ENCODE assay signal across 7 mouse cellular contexts in the genomic region with DNA sequence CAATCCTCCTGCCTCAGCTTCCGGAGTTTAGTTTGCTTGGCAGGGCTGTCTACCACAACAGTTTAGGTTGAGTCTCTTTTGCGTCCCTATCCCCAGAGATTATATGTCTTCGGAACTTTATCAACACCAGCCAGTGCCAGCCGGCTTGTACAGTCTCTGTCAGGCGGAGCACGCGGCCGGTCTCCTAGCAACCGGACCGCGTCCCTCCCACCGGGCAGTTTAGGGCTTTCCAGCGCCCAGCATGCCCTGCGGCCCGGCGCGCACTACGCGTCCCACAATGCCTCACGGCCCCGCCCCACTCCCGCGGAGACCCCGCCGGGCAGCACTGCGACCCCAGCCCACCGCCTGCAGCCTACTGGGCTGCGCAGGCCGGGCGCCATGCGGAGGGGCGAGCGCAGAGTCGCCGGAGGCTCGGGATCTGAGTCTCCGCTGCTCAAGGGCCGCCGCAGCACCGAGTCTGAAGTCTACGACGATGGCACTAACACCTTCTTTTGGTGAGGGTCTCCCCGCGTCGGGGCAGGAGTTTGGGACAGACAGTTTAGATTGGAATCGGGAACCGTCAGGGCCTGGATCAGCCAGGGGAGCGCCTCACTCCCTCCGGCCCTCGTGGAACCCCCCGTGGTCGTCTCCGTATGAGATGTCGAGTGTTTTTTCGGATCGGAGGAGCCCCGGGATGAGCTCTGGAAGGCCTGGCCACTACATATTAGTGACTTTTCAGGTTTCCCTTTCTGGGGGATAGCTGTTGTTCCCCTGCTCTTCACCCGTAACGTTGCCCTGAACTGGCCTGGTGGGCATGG. TPM values are rescaled to one million over a fixed set of nuclear protein-coding genes. Genes with fewer than 3 reads are reported as not detected.
A peak's percentile ranks its signal among the peaks of the same experiment; 100 is the strongest.
DNase-seq lines count a peak whose midpoint lies in the region; ATAC-seq and TF ChIP-seq lines count a peak whose summit lies in the region.

No protein-coding gene starts in this region.

- H3K4me2 ChIP-seq in embryonic facial prominence, embryonic 12.5 days (replicated peaks), result peak overlapping the region; percentile 81
- H3K4me2 ChIP-seq in limb, embryonic 13.5 days (replicated peaks), result peak overlapping the region; percentile 89
- H3K4me2 ChIP-seq in midbrain, embryonic 16.5 days (ENCODE audit: low read length), result peak overlapping the region; percentile 92

- intact Hi-C loops in heart, adult 2 months (cut with DNase I), result no loop called here

- DNase-seq in adrenal gland, postnatal 25 days, result peak; percentile 91
- DNase-seq in heart, adult 2 months, result peak; percentile 89 to 92
- peak; percentile 91 to 92 for DNase-seq in kidney, adult 8-10 months
- DNase-seq in spleen, postnatal 10 days (ENCODE audit: low spot score in 2 of 2), result peak; percentile 92 to 96

- TF ChIP-seq EP300 in heart, adult 2 months (IDR thresholded peaks at IDR 0.05; ENCODE audit: insufficient read depth, low read depth, low read length), result no peak

- H3K36me3 ChIP-seq in embryonic facial prominence, embryonic 12.5 days, result peaks cover 7% of the 10 kb centered on the region
- H3K36me3 ChIP-seq in heart, adult 2 months (ENCODE audit: control insufficient read depth, insufficient read depth, low read length), result no peaks in the 10 kb centered on the region
- H3K36me3 ChIP-seq in limb, embryonic 13.5 days, result peaks cover 18% of the 10 kb centered on the region
- peaks cover 10% of the 10 kb centered on the region; the same call in 1 of the 2 replicates for H3K36me3 ChIP-seq in midbrain, embryonic 16.5 days (ENCODE audit: control insufficient read depth, insufficient read depth, low read length)

- ATAC-seq in embryonic facial prominence, embryonic 12.5 days (ENCODE audit: insufficient number of reproducible peaks, insufficient read depth, low FRiP score, low TSS enrichment), result peak; percentile 97
- peak; percentile 97 for ATAC-seq in limb, embryonic 13.5 days (ENCODE audit: low FRiP score, low read depth)
- ATAC-seq in midbrain, embryonic 16.5 days, result peak; percentile 99

- H3K27me3 ChIP-seq in embryonic facial prominence, embryonic 12.5 days, result no peaks in the 10 kb centered on the region
- H3K27me3 ChIP-seq in heart, adult 2 months (ENCODE audit: control insufficient read depth, insufficient read depth, low read length), result no peaks in the 10 kb centered on the region
- no peaks in the 10 kb centered on the region for H3K27me3 ChIP-seq in limb, embryonic 13.5 days
- H3K27me3 ChIP-seq in midbrain, embryonic 16.5 days (ENCODE audit: control insufficient read depth, insufficient read depth, low read depth, low read length), result no peaks in the 10 kb centered on the region

- no peak for TF ChIP-seq CTCF in heart, adult 2 months (IDR thresholded peaks at IDR 0.05)

- H3K79me2 ChIP-seq in heart, adult 2 months (replicated peaks; ENCODE audit: control insufficient read depth, insufficient read depth, low read length), result 0 out of 2 replicates have a peak, but pooled peaks cover 3% of the 10 kb centered on the region

- H3K9me3 ChIP-seq in embryonic facial prominence, embryonic 12.5 days, result no peaks in the 10 kb centered on the region
- H3K9me3 ChIP-seq in limb, embryonic 13.5 days, result no peaks in the 10 kb centered on the region
- no peaks in the 10 kb centered on the region for H3K9me3 ChIP-seq in midbrain, embryonic 16.5 days (replicated peaks; ENCODE audit: control insufficient read depth, low read length, poor library complexity, severe bottlenecking)

- WGBS in embryonic facial prominence, embryonic 12.5 days, result under 1% methylated on average over 59 of the region's 59 CpGs
- WGBS in heart, adult 2 months, result under 1% methylated on average over 59 of the region's 59 CpGs
- under 1% methylated on average over 59 of the region's 59 CpGs for WGBS in limb, embryonic 13.5 days
- under 1% methylated on average over 59 of the region's 59 CpGs for WGBS in midbrain, embryonic 16.5 days

- H3K4me1 ChIP-seq in embryonic facial prominence, embryonic 12.5 days, result peaks cover 14% of the 10 kb centered on the region
- H3K4me1 ChIP-seq in heart, adult 2 months (ENCODE audit: control insufficient read depth, insufficient read depth, low read length), result peaks cover 6% of the 10 kb centered on the region
- H3K4me1 ChIP-seq in limb, embryonic 13.5 days, result peaks cover 20% of the 10 kb centered on the region
- H3K4me1 ChIP-seq in midbrain, embryonic 16.5 days (ENCODE audit: control insufficient read depth, insufficient read depth, low read length), result peaks cover 10% of the 10 kb centered on the region

- peak overlapping the region; percentile 92 for H3K9ac ChIP-seq in embryonic facial prominence, embryonic 12.5 days
- peak overlapping the region; percentile 96 for H3K9ac ChIP-seq in heart, adult 2 months (ENCODE audit: low read depth, low read length)
- peak overlapping the region; percentile 93 for H3K9ac ChIP-seq in limb, embryonic 13.5 days
- H3K9ac ChIP-seq in midbrain, embryonic 16.5 days (ENCODE audit: low read depth, low read length), result peak overlapping the region; percentile 95

- TF ChIP-seq POLR2A in heart, adult 2 months (IDR thresholded peaks at IDR 0.05; ENCODE audit: insufficient read depth, low read depth, low read length), result no peak

- peak overlapping the region; percentile 72 for H3K27ac ChIP-seq in embryonic facial prominence, embryonic 12.5 days
- H3K27ac ChIP-seq in heart, adult 2 months, result peak overlapping the region; percentile 81
- no peak overlapping the region for H3K27ac ChIP-seq in limb, embryonic 13.5 days
- H3K27ac ChIP-seq in midbrain, embryonic 16.5 days (ENCODE audit: low read length), result peak overlapping the region; percentile 63

- H3K4me3 ChIP-seq in embryonic facial prominence, embryonic 12.5 days, result peak overlapping the region; percentile 91
- peak overlapping the region; percentile 100 for H3K4me3 ChIP-seq in heart, adult 2 months
- H3K4me3 ChIP-seq in limb, embryonic 13.5 days, result peak overlapping the region; percentile 89
- peak overlapping the region; percentile 84 for H3K4me3 ChIP-seq in midbrain, embryonic 16.5 days (ENCODE audit: low read depth, low read length)

RNA-seq across cellular contexts. Expression of gene Ptdss2, which starts 9.0 kb away (rescaled TPM):
- 29.1 and 48.2 TPM in 2 replicates for total RNA-seq in adrenal gland, postnatal 25 days (2021)
- polyA plus RNA-seq in embryonic facial prominence, embryonic 12.5 days (2016; fragmentation: Nextera tagmentation; extraction: Ambion mirVana), result 82.2 and 84.7 TPM in 2 replicates
- total RNA-seq in heart, adult 2 months (2021), result 10 to 100 TPM; 25.9 to 29.7 TPM
- 22.4 and 39.2 TPM in 2 replicates for polyA plus RNA-seq in heart, adult 2 months (2012; rRNA removed)
- polyA plus RNA-seq in limb, embryonic 13.5 days (2015; fragmentation: Nextera tagmentation; extraction: Ambion mirVana), result 85.5 and 89.2 TPM in 2 replicates
- polyA plus RNA-seq in midbrain, embryonic 16.5 days (2015; fragmentation: Nextera tagmentation; extraction: Ambion mirVana), result 81.6 and 82.6 TPM in 2 replicates

RNA-seq across cellular contexts. Expression of gene Ano9, which starts 13.6 kb away (rescaled TPM):
- 0.33 TPM in 1 of 2 replicates, not detected in the other for total RNA-seq in adrenal gland, postnatal 25 days (2021)
- 2.2 and 2.5 TPM in 2 replicates for polyA plus RNA-seq in embryonic facial prominence, embryonic 12.5 days (2016; fragmentation: Nextera tagmentation; extraction: Ambion mirVana)
- under 1 TPM in 1 of 2 experiments, not detected in 1; 0.39 TPM for total RNA-seq in heart, adult 2 months (2021)
- polyA plus RNA-seq in heart, adult 2 months (2012; rRNA removed), result 0.09 and 0.53 TPM in 2 replicates
- polyA plus RNA-seq in limb, embryonic 13.5 days (2015; fragmentation: Nextera tagmentation; extraction: Ambion mirVana), result 1.3 and 2.1 TPM in 2 replicates
- 0.28 and 0.42 TPM in 2 replicates for polyA plus RNA-seq in midbrain, embryonic 16.5 days (2015; fragmentation: Nextera tagmentation; extraction: Ambion mirVana)

RNA-seq across cellular contexts. Expression of gene Sigirr, which starts 30.9 kb away (rescaled TPM):
- 4.5 and 5.0 TPM in 2 replicates for total RNA-seq in adrenal gland, postnatal 25 days (2021)
- polyA plus RNA-seq in embryonic facial prominence, embryonic 12.5 days (2016; fragmentation: Nextera tagmentation; extraction: Ambion mirVana), result 1.9 and 3.0 TPM in 2 replicates
- total RNA-seq in heart, adult 2 months (2021), result 1 to 10 TPM; 4.5 to 7.0 TPM
- polyA plus RNA-seq in heart, adult 2 months (2012; rRNA removed), result 9.4 and 10.2 TPM in 2 replicates
- polyA plus RNA-seq in limb, embryonic 13.5 days (2015; fragmentation: Nextera tagmentation; extraction: Ambion mirVana), result 2.7 and 3.1 TPM in 2 replicates
- polyA plus RNA-seq in midbrain, embryonic 16.5 days (2015; fragmentation: Nextera tagmentation; extraction: Ambion mirVana), result 1.7 and 2.0 TPM in 2 replicates

RNA-seq across cellular contexts. Expression of gene Rnh1, which starts 41.4 kb away (rescaled TPM):
- total RNA-seq in adrenal gland, postnatal 25 days (2021), result 298 and 356 TPM in 2 replicates
- polyA plus RNA-seq in embryonic facial prominence, embryonic 12.5 days (2016; fragmentation: Nextera tagmentation; extraction: Ambion mirVana), result 87.9 and 88.1 TPM in 2 replicates
- 10 to 100 TPM; 62.9 to 73.9 TPM for total RNA-seq in heart, adult 2 months (2021)
- polyA plus RNA-seq in heart, adult 2 months (2012; rRNA removed), result 73.2 and 96.7 TPM in 2 replicates
- polyA plus RNA-seq in limb, embryonic 13.5 days (2015; fragmentation: Nextera tagmentation; extraction: Ambion mirVana), result 112 and 118 TPM in 2 replicates
- polyA plus RNA-seq in midbrain, embryonic 16.5 days (2015; fragmentation: Nextera tagmentation; extraction: Ambion mirVana), result 35.3 and 37.8 TPM in 2 replicates

RNA-seq across cellular contexts. Expression of gene Pkp3, which starts 53.2 kb away (rescaled TPM):
- 0.86 and 1.2 TPM in 2 replicates for total RNA-seq in adrenal gland, postnatal 25 days (2021)
- polyA plus RNA-seq in embryonic facial prominence, embryonic 12.5 days (2016; fragmentation: Nextera tagmentation; extraction: Ambion mirVana), result 13.3 and 16.2 TPM in 2 replicates
- total RNA-seq in heart, adult 2 months (2021), result under 1 TPM; 0.20 to 0.21 TPM
- polyA plus RNA-seq in heart, adult 2 months (2012; rRNA removed), result 0.35 and 1.6 TPM in 2 replicates
- 23.9 and 25.5 TPM in 2 replicates for polyA plus RNA-seq in limb, embryonic 13.5 days (2015; fragmentation: Nextera tagmentation; extraction: Ambion mirVana)
- polyA plus RNA-seq in midbrain, embryonic 16.5 days (2015; fragmentation: Nextera tagmentation; extraction: Ambion mirVana), result 0.06 TPM in 1 of 2 replicates, not detected in the other
